ENCODE assay signal across 35 mouse cellular contexts in the genomic region with DNA sequence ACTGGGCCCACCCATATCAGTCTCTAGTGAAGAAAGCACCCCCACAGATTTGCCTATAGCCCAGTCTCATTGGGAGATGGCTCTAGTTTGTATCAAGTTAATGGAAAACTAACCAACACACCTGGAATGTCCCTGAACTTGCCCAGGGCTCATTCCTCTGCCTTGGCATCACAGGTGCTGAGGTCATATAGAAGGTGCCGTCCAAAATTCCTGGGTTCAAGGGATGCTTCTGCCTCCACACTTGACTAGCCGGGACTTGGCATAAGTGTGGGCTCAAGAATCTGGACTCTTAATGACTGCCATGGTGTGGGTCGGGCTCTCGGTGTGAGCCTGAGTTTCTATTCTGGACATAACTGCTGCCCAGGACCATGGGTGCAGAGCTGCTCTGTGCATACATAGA. TPM values are rescaled to one million over a fixed set of nuclear protein-coding genes. Genes with fewer than 3 reads are reported as not detected.
A peak's percentile ranks its signal among the peaks of the same experiment; 100 is the strongest.
DNase-seq lines count a peak whose midpoint lies in the region; ATAC-seq and TF ChIP-seq lines count a peak whose summit lies in the region.
"Had no signal": no experiment of that assay in that cellular context is flagged by ENCODE, and none has a peak within 500 bp of the region (broad histone marks: within the 10 kb centered on the region; RNA-seq: fewer than 3 reads in every experiment).

No protein-coding gene starts in this region.

- no peak overlapping the region for H3K4me2 ChIP-seq in kidney, embryonic 14.5 days (replicated peaks; ENCODE audit: low read depth, low read length)
- H3K4me2 ChIP-seq in midbrain, embryonic 11.5 days, result no peak overlapping the region
- no peak overlapping the region for H3K4me2 ChIP-seq in midbrain, embryonic 13.5 days (replicated peaks)
- H3K4me2 ChIP-seq: embryonic facial prominence, embryonic 13.5 days; forebrain, embryonic 13.5 days; heart, embryonic 13.5 days; hindbrain, embryonic 12.5 days; hindbrain, embryonic 15.5 days had no signal

- no peak overlapping the region for H3K4me3 ChIP-seq in kidney, embryonic 14.5 days (ENCODE audit: low read length)
- no peak overlapping the region for H3K4me3 ChIP-seq in midbrain, embryonic 11.5 days (ENCODE audit: low read depth, low read length)
- no peak overlapping the region for H3K4me3 ChIP-seq in midbrain, embryonic 13.5 days (replicated peaks)
- no peak overlapping the region for H3K4me3 ChIP-seq in ES-E14 (ENCODE audit: insufficient read depth in 1 of 2, low read depth in 1 of 2, low read length in 2 of 2, poor library complexity in 1 of 2, severe bottlenecking in 1 of 2)
- H3K4me3 ChIP-seq: embryonic facial prominence, embryonic 10.5 days; embryonic facial prominence, embryonic 13.5 days; erythroblast, embryonic 14.5 days; forebrain, embryonic 13.5 days; heart, adult 2 months; heart, embryonic 10.5 days; heart, embryonic 13.5 days; hindbrain, embryonic 12.5 days; hindbrain, embryonic 15.5 days had no signal

- H3K9me3 ChIP-seq in kidney, embryonic 14.5 days (ENCODE audit: control insufficient read depth, low read length), result no peaks in the 10 kb centered on the region
- no peaks in the 10 kb centered on the region for H3K9me3 ChIP-seq in midbrain, embryonic 11.5 days (ENCODE audit: control insufficient read depth, low read length)
- no peaks in the 10 kb centered on the region for H3K9me3 ChIP-seq in midbrain, embryonic 13.5 days
- H3K9me3 ChIP-seq in ES-E14 (ENCODE audit: control insufficient read depth, insufficient read depth, low read depth, low read length), result no peaks in the 10 kb centered on the region
- H3K9me3 ChIP-seq: embryonic facial prominence, embryonic 10.5 days; embryonic facial prominence, embryonic 13.5 days; forebrain, embryonic 13.5 days; heart, embryonic 10.5 days; heart, embryonic 13.5 days; hindbrain, embryonic 12.5 days; hindbrain, embryonic 15.5 days had no signal

- H3K4me1 ChIP-seq in kidney, embryonic 14.5 days (ENCODE audit: control insufficient read depth, insufficient read depth, low read length), result no peaks in the 10 kb centered on the region
- no peaks in the 10 kb centered on the region for H3K4me1 ChIP-seq in midbrain, embryonic 11.5 days (ENCODE audit: control insufficient read depth, insufficient read depth, low read length)
- H3K4me1 ChIP-seq in midbrain, embryonic 13.5 days (replicated peaks), result no peaks in the 10 kb centered on the region
- peaks cover under 1 to 32% of the 10 kb centered on the region in 2 experiments; a peak in 1 of 4 replicates for H3K4me1 ChIP-seq in ES-E14 (ENCODE audit: control insufficient read depth in 2 of 2, insufficient read depth in 2 of 2, low read length in 2 of 2, poor library complexity in 1 of 2)
- H3K4me1 ChIP-seq: embryonic facial prominence, embryonic 10.5 days; embryonic facial prominence, embryonic 13.5 days; forebrain, embryonic 13.5 days; heart, embryonic 13.5 days; hindbrain, embryonic 12.5 days; hindbrain, embryonic 15.5 days had no signal

- WGBS in kidney, embryonic 14.5 days, result 91% methylated on average over 4 of the region's 4 CpGs
- WGBS in midbrain, embryonic 11.5 days, result 96% methylated on average over 4 of the region's 4 CpGs
- WGBS in midbrain, embryonic 13.5 days, result 95% methylated on average over 4 of the region's 4 CpGs

- no peak for ATAC-seq in kidney, embryonic 14.5 days (ENCODE audit: low FRiP score, low TSS enrichment)
- no peak for ATAC-seq in midbrain, embryonic 11.5 days (ENCODE audit: low FRiP score)
- ATAC-seq in midbrain, embryonic 13.5 days, result no peak
- ATAC-seq: activated CD4-positive, CD25-positive, alpha-beta regulatory T cell, adult 4 months; CD4-positive, CD25-positive, alpha-beta regulatory T cell, adult 4 months; forebrain, embryonic 13.5 days; forebrain, embryonic 16.5 days had no signal

- no peak overlapping the region for H3K9ac ChIP-seq in kidney, embryonic 14.5 days (ENCODE audit: low read depth, low read length)
- no peak overlapping the region for H3K9ac ChIP-seq in midbrain, embryonic 11.5 days (ENCODE audit: low read length)
- H3K9ac ChIP-seq in midbrain, embryonic 13.5 days (replicated peaks), result no peak overlapping the region
- no peak overlapping the region for H3K9ac ChIP-seq in ES-E14 (ENCODE audit: insufficient read depth, low read depth, low read length, poor library complexity, severe bottlenecking)
- H3K9ac ChIP-seq: embryonic facial prominence, embryonic 13.5 days; forebrain, embryonic 13.5 days; heart, embryonic 13.5 days; hindbrain, embryonic 12.5 days; hindbrain, embryonic 15.5 days had no signal

- peaks cover 35% of the 10 kb centered on the region for H3K36me3 ChIP-seq in kidney, embryonic 14.5 days (ENCODE audit: control insufficient read depth, insufficient read depth, low read length)
- peaks cover 13% of the 10 kb centered on the region; the same call in 1 of the 2 replicates for H3K36me3 ChIP-seq in midbrain, embryonic 11.5 days (ENCODE audit: control insufficient read depth, insufficient read depth, low read length)
- peaks cover 18% of the 10 kb centered on the region; the same call in 1 of the 2 replicates for H3K36me3 ChIP-seq in midbrain, embryonic 13.5 days
- H3K36me3 ChIP-seq in ES-E14 (ENCODE audit: control insufficient read depth, insufficient read depth, low read length, poor library complexity, severe bottlenecking), result peaks cover 86% of the 10 kb centered on the region
- H3K36me3 ChIP-seq: hindbrain, embryonic 15.5 days had no signal

- no peaks in the 10 kb centered on the region for H3K27me3 ChIP-seq in kidney, embryonic 14.5 days (ENCODE audit: control insufficient read depth, insufficient read depth, low read length)
- no peaks in the 10 kb centered on the region for H3K27me3 ChIP-seq in midbrain, embryonic 11.5 days (ENCODE audit: control insufficient read depth, insufficient read depth, low read length)
- no peaks in the 10 kb centered on the region for H3K27me3 ChIP-seq in midbrain, embryonic 13.5 days
- H3K27me3 ChIP-seq: embryonic facial prominence, embryonic 13.5 days; forebrain, embryonic 13.5 days; heart, embryonic 13.5 days; hindbrain, embryonic 12.5 days; hindbrain, embryonic 15.5 days had no signal

- H3K27ac ChIP-seq in kidney, embryonic 14.5 days (ENCODE audit: low read depth, low read length), result no peak overlapping the region
- no peak overlapping the region for H3K27ac ChIP-seq in midbrain, embryonic 11.5 days (ENCODE audit: low read depth, low read length)
- H3K27ac ChIP-seq in midbrain, embryonic 13.5 days, result no peak overlapping the region
- H3K27ac ChIP-seq in ES-E14 (ENCODE audit: insufficient read depth, low read depth, low read length, poor library complexity, severe bottlenecking), result 0 out of 2 replicates have a peak overlapping the region, but pooled peaks have one; percentile 8
- H3K27ac ChIP-seq: embryonic facial prominence, embryonic 10.5 days; embryonic facial prominence, embryonic 13.5 days; forebrain, embryonic 13.5 days; heart, adult 2 months; heart, embryonic 10.5 days; heart, embryonic 13.5 days; hindbrain, embryonic 12.5 days; hindbrain, embryonic 15.5 days had no signal

- peak; percentile 17 to 61 for DNase-seq in kidney, adult 8-10 months
- peak; percentile 72 for DNase-seq in midbrain, embryonic 11.5 days (ENCODE audit: low spot score, missing footprints)
- DNase-seq in ES-E14 (ENCODE audit: low read depth, low spot score), result no peak
- no peak for DNase-seq in lung, postnatal 4 days
- DNase-seq: adrenal gland, adult 8-10 months; adrenal gland, postnatal 25 days; cerebellum, adult 11-12 months; cerebellum, adult 8-10 months; cerebellum, postnatal 10 days; cerebellum, postnatal 36 days; embryo, embryonic 11 days; gastrocnemius, postnatal 10 days; gastrocnemius, postnatal 36 days; heart, adult 2 months had no signal

- in situ Hi-C loops in ES-E14 (cut with MboI; ENCODE audit: low sequenced_read_pairs in 2 of 2, unreplicated experiment in 2 of 2), result no loop called here

TF ChIP-seq in ES-E14, 5 proteins besides CTCF, POLR2A, EP300 and RAD21:
- TF ChIP-seq MAFK (IDR thresholded peaks at IDR 0.05; ENCODE audit: insufficient read depth, low read depth, low read length), result no peak

RNA-seq across cellular contexts. Expression of gene Gtsf1l, which starts 8.6 kb away (rescaled TPM):
- 0.24 TPM in 1 of 2 replicates, not detected in the other for polyA plus RNA-seq in kidney, embryonic 14.5 days (2014; fragmentation: Nextera tagmentation; extraction: Ambion mirVana)
- not detected in 2 replicates for polyA plus RNA-seq in midbrain, embryonic 11.5 days (2014; fragmentation: Nextera tagmentation; extraction: Ambion mirVana)
- polyA plus RNA-seq in midbrain, embryonic 13.5 days (2015; fragmentation: Nextera tagmentation; extraction: Ambion mirVana), result not detected in 2 replicates
- total RNA-seq in ES-E14 (2012; rRNA removed), result 25.7 and 30.8 TPM in 2 replicates
- total RNA-seq: adrenal gland, adult 8-10 months; adrenal gland, postnatal 25 days; gastrocnemius, adult 18-20 months; gastrocnemius, postnatal 10 days; gastrocnemius, postnatal 36 days; granulocyte monocyte progenitor cell, adult 5-6 weeks; heart, adult 2 months; heart, postnatal 25 days; hematopoietic stem cell, adult 5-6 weeks; MEL had no signal
- polyA plus RNA-seq: activated CD4-positive, CD25-positive, alpha-beta regulatory T cell, adult 4 months; brain, embryonic 14.5 days; CD4-positive, CD25-positive, alpha-beta regulatory T cell, adult 4 months; cortical plate, adult 2 months; embryonic facial prominence, embryonic 10.5 days; embryonic facial prominence, embryonic 13.5 days; erythroblast, embryonic 14.5 days; forebrain, embryonic 13.5 days; forebrain, embryonic 16.5 days; heart, embryonic 10.5 days; heart, embryonic 13.5 days; heart, embryonic 16.5 days; hindbrain, embryonic 12.5 days; hindbrain, embryonic 15.5 days had no signal

RNA-seq across cellular contexts. Expression of gene Mybl2, which starts 24.6 kb away (rescaled TPM):
- polyA plus RNA-seq in kidney, embryonic 14.5 days (2014; fragmentation: Nextera tagmentation; extraction: Ambion mirVana), result 15.2 and 25.9 TPM in 2 replicates
- polyA plus RNA-seq in midbrain, embryonic 11.5 days (2014; fragmentation: Nextera tagmentation; extraction: Ambion mirVana), result 25.7 and 29.8 TPM in 2 replicates
- polyA plus RNA-seq in midbrain, embryonic 13.5 days (2015; fragmentation: Nextera tagmentation; extraction: Ambion mirVana), result 10.8 and 12.4 TPM in 2 replicates
- total RNA-seq in ES-E14 (2012; rRNA removed), result 281 and 391 TPM in 2 replicates

Comparison
In these comparisons a context has a peak if more than half of its experiments do, and no peak if none do; other contexts are left out.
1. DNase-seq: peak in kidney, adult 8-10 months (2 of 2) and midbrain, embryonic 11.5 days (single experiment); none in ES-E14 (single experiment) and lung, postnatal 4 days (0 of 2).